Mouse (Mus musculus): ENCODE measurements around the gene Chad. TPM values are rescaled to one million over a fixed set of nuclear protein-coding genes. Genes with fewer than 3 reads are reported as not detected.
A peak's percentile ranks its signal among the peaks of the same experiment; 100 is the strongest.

Gene Chad
- total RNA-seq, 1 experiment from 2014 or later, result 0.23 TPM

GRCm38 (mm10) chr11:94563383-94563782 is 1.5 kb upstream of the Chad start:
- no peak for ATAC-seq (ENCODE audit: extremely low read depth, insufficient number of reproducible peaks, low FRiP score, poor library complexity, severe bottlenecking)

GRCm38 (mm10) chr11:94563821-94564220 is 1.0 kb upstream of the Chad start:
- no peak for ATAC-seq (ENCODE audit: extremely low read depth, insufficient number of reproducible peaks, low FRiP score, poor library complexity, severe bottlenecking)

- no peak for ATAC-seq (ENCODE audit: extremely low read depth, insufficient number of reproducible peaks, low FRiP score, poor library complexity, severe bottlenecking)
Observed at GRCm38 (mm10) chr11:94565151-94565479, 268 bp downstream of the Chad start.

- ATAC-seq (ENCODE audit: extremely low read depth, insufficient number of reproducible peaks, low FRiP score, poor library complexity, severe bottlenecking), result no peak
Observed at GRCm38 (mm10) chr11:94566534-94566933, 1.7 kb downstream of the Chad start.

- ATAC-seq (ENCODE audit: extremely low read depth, insufficient number of reproducible peaks, low FRiP score, poor library complexity, severe bottlenecking), result no peak
Observed at GRCm38 (mm10) chr11:94567326-94567725, 2.5 kb downstream of the Chad start.

GRCm38 (mm10) chr11:94570612-94571011 is 5.8 kb downstream of the Chad start:
- no peak for ATAC-seq (ENCODE audit: extremely low read depth, insufficient number of reproducible peaks, low FRiP score, poor library complexity, severe bottlenecking)

- ATAC-seq (ENCODE audit: extremely low read depth, insufficient number of reproducible peaks, low FRiP score, poor library complexity, severe bottlenecking), result no peak
Observed at GRCm38 (mm10) chr11:94571850-94572249, 7.0 kb downstream of the Chad start.

GRCm38 (mm10) chr11:94574560-94574959 is 9.7 kb downstream of the Chad start:
- no peak for ATAC-seq (ENCODE audit: extremely low read depth, insufficient number of reproducible peaks, low FRiP score, poor library complexity, severe bottlenecking)

- ATAC-seq (ENCODE audit: extremely low read depth, insufficient number of reproducible peaks, low FRiP score, poor library complexity, severe bottlenecking), result no peak
Observed at GRCm38 (mm10) chr11:94575036-94575435, 10.2 kb downstream of the Chad start.

- ATAC-seq (ENCODE audit: extremely low read depth, insufficient number of reproducible peaks, low FRiP score, poor library complexity, severe bottlenecking), result no peak
Observed at GRCm38 (mm10) chr11:94576361-94576760, 11.5 kb downstream of the Chad start.

- no peak for ATAC-seq (ENCODE audit: extremely low read depth, insufficient number of reproducible peaks, low FRiP score, poor library complexity, severe bottlenecking)
Observed at GRCm38 (mm10) chr11:94580111-94580740, 15.4 kb downstream of the Chad start.

- ATAC-seq (ENCODE audit: extremely low read depth, insufficient number of reproducible peaks, low FRiP score, poor library complexity, severe bottlenecking), result no peak
Observed at GRCm38 (mm10) chr11:94585091-94585490, 20.2 kb downstream of the Chad start.

- no peak for ATAC-seq (ENCODE audit: extremely low read depth, insufficient number of reproducible peaks, low FRiP score, poor library complexity, severe bottlenecking)
Observed at GRCm38 (mm10) chr11:94587511-94587910, 22.7 kb downstream of the Chad start.

GRCm38 (mm10) chr11:94596311-94596852 is 31.5 kb downstream of the Chad start:
- peak; percentile 48; the same call in 1 of the 2 replicates for ATAC-seq (ENCODE audit: extremely low read depth, insufficient number of reproducible peaks, low FRiP score, poor library complexity, severe bottlenecking)

- no peak for ATAC-seq (ENCODE audit: extremely low read depth, insufficient number of reproducible peaks, low FRiP score, poor library complexity, severe bottlenecking)
Observed at GRCm38 (mm10) chr11:94597319-94597718, 32.5 kb downstream of the Chad start.

GRCm38 (mm10) chr11:94598437-94599120 is 33.7 kb downstream of the Chad start:
- no peak for ATAC-seq (ENCODE audit: extremely low read depth, insufficient number of reproducible peaks, low FRiP score, poor library complexity, severe bottlenecking)

- no peak for ATAC-seq (ENCODE audit: extremely low read depth, insufficient number of reproducible peaks, low FRiP score, poor library complexity, severe bottlenecking)
Observed at GRCm38 (mm10) chr11:94600447-94600846, 35.6 kb downstream of the Chad start.

GRCm38 (mm10) chr11:94601321-94602281 is 36.8 kb downstream of the Chad start, which contains the start of gene Acsf2:
TSS of gene Acsf2 (minus strand) at chr11:94601871.
- peak; percentile 62 for ATAC-seq (ENCODE audit: extremely low read depth, insufficient number of reproducible peaks, low FRiP score, poor library complexity, severe bottlenecking)

- no peak for ATAC-seq (ENCODE audit: extremely low read depth, insufficient number of reproducible peaks, low FRiP score, poor library complexity, severe bottlenecking)
Observed at GRCm38 (mm10) chr11:94602356-94602955, 37.6 kb downstream of the Chad start.

All from neutrophil, adult 5-6 weeks (primary cell).